Mouse (Mus musculus) gonadal fat pad, adult 2 months (tissue): Measurements from ENCODE around the gene Tmem86a. TPM values are rescaled to one million over a fixed set of nuclear protein-coding genes. Genes with fewer than 3 reads are reported as not detected.

Source experiments
- DNase-seq: peaks from one replicate; pipeline ENCODE4 v3.0.0-alpha.2; 2012; ENCODE audit warnings: low read depth
- polyA plus RNA-seq: library from polyadenylated mRNA; depleted of rRNA; stranded (reverse); fragments of >200 nt; gene quantifications from 2 replicates; pipeline ENCODE4 v1.2.3, GENCODE M21; 2012; rRNA removed

Gene Tmem86a
- polyA plus RNA-seq, 1 experiment = 29.4 TPM

DNA sequence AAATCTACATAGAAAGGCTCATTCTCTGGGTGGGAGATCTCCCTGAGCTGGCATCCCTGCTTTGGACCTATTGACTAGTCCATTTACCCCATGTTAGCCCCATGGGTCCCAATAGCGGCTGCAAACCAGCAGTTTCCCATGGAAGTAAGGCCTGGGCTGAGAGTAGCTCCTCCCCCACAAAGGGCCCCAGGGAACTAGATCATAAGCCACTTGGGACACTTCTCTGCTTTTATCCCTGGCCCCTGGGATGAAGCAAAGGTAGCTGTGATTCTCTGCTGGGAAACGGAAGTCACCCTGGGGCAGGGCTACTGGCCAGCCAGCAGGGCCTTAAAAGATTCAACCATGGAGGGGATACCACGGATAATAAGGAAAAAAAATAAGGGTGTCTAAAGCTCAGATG is 26.3 kb downstream of the Tmem86a start:
- no peak for DNase-seq

DNA sequence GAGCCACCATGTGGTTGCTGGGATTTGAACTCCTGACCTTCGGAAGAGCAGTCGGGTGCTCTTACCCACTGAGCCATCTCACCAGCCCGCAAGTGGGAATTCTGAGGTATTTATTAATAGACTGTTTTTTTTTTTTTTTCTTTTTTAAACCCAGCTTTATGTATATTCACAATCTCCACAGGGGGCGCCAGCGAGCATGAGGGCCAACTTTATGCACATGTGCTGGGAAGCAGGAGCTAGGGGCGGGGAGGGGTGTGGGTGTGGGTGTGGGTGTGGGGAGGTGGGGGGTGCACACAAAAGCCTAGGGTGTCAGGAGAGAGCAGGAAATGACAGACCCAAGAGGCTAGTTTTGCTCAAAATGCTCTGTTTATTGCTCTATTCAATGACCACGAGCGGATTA is 27.1 kb downstream of the Tmem86a start:
- no peak for DNase-seq

DNA sequence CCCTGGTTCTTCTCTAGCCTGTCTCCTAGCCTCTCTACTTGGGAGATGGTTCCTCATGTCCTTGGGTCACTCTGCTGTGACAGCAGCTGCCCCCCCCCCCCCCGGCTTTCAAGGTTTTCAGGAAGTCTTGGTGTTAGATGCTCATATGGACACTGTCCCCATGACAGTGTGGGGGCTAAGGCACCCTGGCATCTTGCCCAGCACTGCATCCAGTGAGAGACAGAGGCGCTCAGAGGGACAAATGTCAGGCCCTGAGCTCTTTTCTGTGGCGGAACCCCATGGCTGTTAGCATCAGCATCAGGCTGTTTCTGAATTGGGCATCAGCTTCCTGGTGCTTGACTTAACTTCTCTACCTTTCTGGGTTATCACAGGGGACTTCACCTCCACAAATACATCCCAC is 30.5 kb downstream of the Tmem86a start:
- DNase-seq = no peak

DNA sequence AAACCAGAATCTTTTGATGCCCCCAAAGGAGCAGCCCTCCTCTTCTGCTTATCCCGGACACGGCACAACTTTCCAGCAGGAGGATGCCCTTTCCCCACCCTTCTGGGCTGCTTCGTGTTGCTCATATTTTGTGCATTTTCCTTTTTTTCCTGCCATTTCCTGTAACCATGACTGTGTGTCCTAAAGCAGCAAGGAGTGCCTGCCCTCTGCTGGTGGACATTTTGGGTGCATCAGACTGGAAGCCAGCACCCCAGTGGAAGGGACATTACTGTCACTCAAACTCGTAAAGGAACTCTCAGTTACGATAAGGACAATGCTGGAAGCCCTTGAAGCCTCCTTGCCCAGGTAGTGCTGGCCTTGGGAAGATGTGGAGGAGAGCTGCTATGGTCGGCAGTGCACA is 30.9 kb downstream of the Tmem86a start:
- no peak for DNase-seq

DNA sequence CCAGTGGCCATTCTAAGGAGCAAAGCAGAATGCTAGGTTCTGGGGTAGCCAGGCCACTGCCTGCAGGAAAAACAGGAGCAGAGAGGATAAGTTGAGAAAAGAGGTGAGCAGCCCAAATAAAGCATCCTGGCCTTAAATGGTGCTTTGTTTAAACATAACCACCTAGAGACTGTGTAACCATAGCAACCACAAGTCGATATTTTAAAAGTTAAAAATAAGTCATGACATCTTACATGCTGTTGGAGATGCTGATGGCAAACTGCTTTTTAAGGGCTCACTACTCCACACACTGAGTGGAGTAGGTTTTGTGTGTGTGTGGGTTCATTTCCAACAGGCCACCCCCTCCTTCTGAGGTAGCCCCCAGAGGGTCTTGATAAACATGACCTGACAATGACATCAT is 34.7 kb downstream of the Tmem86a start:
- no peak for DNase-seq

DNA sequence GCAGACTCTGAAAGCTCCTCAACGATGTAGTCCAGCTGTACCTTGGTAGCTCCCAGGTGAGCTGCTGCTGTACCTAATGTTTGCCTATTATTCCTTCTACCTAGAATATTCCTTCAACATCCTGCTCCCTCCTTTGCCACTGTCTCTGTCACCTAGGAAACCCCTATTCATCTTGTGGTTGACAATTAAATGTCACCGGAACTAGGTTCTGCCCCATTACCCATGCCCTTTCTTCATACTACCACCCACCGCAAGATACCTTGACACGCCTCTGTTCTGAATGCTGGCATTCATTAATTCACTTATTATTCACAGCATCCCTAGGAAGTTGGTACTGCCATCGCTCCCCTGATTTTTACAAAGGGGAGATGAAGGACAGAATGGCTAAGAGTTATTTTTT is 43.5 kb downstream of the Tmem86a start:
- no peak for DNase-seq

DNA sequence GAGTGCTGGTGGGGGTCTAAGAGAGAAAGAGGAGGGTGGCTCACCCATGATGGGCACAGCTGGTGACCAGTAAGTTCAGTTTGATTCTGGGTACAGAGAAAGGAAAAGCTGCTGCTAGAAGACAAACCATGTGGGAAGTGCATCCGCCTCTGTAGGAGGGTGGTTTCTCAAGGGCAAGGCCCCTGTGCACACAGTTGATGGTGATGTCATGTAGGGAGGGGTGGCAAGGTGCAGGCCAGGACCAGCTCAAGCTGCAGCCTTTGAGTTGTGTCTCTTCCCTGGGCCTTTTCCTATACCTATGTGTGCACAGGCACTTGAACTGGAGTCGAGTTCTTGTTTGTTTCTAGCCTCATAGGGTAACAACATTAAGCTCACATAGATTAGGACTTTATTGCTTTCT is 44.6 kb downstream of the Tmem86a start:
- DNase-seq = no peak

DNA sequence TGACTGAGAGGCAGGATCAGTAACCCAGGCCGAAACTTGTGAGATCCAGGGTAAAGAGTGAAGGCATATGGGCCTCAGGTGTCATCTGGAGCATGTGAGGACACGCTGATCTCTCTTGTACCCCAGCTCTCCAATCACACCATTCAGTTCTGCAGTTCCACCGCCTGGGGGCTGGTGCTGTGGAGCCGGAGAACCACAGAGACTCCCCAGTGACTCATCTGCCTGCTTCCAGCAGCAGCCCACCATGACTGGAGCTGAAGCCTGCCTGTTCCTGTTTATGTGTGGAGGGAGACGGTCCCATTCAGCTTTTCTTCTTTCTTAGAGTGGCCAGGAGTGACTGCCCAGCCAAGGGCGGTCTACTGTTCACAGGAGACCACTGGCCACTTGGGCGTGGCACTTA is 47.6 kb downstream of the Tmem86a start:
- DNase-seq = no peak

DNA sequence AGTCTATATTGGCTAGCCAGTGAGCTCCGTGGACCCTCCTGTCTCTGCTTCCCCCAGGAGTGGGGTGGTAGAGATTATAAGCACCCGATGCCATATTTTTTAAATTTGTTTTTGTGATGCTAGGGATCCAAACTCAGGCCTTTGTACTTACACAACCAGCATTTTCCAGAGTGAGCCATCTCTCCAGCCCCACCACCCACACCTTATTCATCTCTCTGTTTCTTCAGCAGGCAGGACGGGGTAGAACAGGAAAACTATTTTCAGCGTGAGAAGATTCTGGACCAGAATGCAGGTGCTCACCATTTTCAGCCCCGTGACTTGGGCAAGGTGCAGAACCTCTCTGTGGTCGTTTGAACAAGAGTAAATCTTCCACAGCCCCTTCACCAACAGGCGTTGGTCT is 48.9 kb downstream of the Tmem86a start:
- no peak for DNase-seq

DNA sequence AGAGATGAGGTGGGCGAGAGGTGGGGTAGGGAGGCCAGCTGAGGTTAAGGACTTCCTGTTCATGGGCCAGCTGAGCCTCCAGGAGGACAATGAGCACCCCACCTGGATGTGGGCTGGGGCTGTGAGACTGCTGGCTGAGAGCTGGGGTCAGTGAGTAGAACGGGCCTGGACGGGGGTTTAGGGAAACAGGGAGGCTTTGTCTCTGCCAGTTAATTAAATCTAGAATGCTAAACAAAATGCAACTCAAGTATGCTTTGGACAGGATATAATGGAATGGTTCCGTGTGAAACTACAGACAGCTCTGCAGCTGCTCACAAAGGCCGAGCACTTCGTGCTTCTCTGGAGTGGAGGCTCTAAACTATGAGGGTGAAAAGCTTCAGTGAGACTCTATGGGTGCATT is 50.2 kb downstream of the Tmem86a start:
- no peak for DNase-seq

DNA sequence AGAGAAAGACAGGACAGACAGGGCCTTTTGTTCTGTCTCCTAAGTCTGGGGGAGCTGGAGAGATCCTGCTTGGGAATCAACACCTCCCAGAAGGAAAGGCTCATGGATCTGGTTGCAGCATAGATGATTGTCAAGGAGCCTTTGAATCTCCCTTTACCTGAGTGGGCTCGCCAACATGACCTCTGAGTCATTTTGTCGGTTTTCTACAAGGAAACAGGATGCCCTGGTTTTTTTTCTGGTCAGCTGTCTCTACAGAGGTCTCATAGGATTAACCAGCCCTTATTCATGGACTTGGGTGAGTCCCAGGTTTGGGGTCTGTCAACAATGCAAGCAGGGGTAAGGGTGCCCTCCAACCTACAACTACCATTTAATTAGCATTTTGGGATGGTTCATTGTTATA is 52.6 kb downstream of the Tmem86a start:
- no peak for DNase-seq

DNA sequence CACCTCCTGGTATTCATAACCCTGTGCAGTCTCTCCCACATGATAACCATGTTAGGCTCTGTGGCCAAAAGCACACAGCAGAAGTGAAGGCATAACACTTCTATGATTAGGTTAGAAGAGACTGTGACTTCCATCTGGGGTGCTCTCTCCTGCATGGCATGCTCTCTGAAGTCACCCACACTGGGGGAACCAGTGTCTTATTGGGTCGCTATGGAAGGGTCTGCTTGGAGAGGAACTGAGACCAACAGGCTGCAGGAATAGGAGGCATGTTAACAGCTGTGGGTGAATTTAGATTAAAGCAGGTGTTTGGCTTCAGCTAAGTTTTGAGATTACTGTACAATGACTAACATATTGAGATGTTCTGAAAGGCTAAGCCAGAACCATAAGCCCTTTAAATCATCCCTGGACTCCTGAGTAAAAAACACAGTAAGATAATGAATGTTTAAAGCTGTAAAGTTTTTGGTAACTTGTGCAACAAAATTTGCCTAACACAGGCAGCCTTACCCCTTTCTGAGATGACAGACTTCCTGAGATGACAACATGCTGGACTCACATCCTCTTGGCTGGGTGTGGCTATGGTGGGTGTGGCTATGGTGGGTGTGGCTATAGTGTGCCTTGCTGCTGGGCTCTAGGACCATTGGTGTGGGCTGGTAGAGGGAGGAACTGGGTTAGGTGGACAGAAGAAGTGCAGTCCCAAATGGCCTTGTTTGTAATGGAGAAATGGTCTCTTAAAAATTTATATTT is 53.4 kb downstream of the Tmem86a start:
- DNase-seq = no peak

Other genes with a start within 250 kb of the Tmem86a start
- gene Ldha, start 209.1 kb upstream of the Tmem86a start, polyA plus RNA-seq = 562 and 1,009 TPM in 2 replicates
- 3.6 and 10.2 TPM in 2 replicates for gene Ldhc, start 189.4 kb upstream of the Tmem86a start, polyA plus RNA-seq
- gene Tsg101, start 130.6 kb upstream of the Tmem86a start, polyA plus RNA-seq = 84.1 and 103 TPM in 2 replicates
- 6.5 and 7.6 TPM in 2 replicates for gene Uevld, start 92.1 kb upstream of the Tmem86a start, polyA plus RNA-seq
- 7.5 and 11.2 TPM in 2 replicates for gene Gm9999, start 67.0 kb upstream of the Tmem86a start, polyA plus RNA-seq
- gene Spty2d1, start 42.2 kb upstream of the Tmem86a start, polyA plus RNA-seq = 8.0 and 12.0 TPM in 2 replicates
- gene Ptpn5, start 83.1 kb downstream of the Tmem86a start, polyA plus RNA-seq = 65.1 and 69.4 TPM in 2 replicates
- gene Mrgpra6, start 154.3 kb downstream of the Tmem86a start, polyA plus RNA-seq = not detected in 2 replicates
- not detected in 2 replicates for gene Mrgpra9, start 202.2 kb downstream of the Tmem86a start, polyA plus RNA-seq